Comparison of ENCODE assay signal across 11 mouse cellular contexts in the genomic region with DNA sequence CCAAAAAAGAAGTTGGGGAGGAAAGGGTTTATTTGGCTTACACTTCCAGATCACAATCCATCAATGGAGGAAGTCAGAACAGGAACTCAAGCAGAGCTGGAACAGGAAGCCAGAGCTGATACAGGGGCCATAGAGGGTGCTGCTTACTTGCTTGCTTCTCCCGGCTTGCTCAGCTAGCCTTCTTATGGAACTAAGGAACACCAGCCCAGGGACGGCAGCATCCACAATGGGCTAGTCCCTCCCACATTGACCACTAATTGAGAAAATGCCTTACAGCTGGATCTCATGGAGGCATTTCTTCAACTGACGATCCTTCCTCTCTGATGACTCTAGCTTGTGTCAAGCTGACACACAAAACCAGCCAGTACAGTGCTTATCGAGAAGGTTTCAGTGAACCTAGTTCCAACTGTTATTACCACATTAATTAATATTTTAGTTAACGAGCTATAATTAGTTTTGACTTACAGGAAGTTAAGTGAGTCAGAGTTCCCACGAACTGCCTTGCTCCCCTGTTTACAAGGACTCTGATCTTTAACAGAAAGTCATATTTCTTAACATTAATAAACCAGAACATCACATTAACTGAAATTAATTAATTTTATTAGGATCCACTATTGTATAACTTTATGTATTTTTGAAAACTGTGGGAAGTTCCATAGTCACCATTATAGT.
DNase-seq lines count a peak whose midpoint lies in the region; ATAC-seq and TF ChIP-seq lines count a peak whose summit lies in the region.
"Had no signal": no experiment of that assay in that cellular context is flagged by ENCODE, and none has a peak within 500 bp of the region (broad histone marks: within the 10 kb centered on the region; RNA-seq: fewer than 3 reads in every experiment).

No protein-coding gene starts in this region.

- no peak overlapping the region for H3K27ac ChIP-seq in kidney, adult 2 months (ENCODE audit: insufficient read depth, low read depth, low read length)
- no peak overlapping the region for H3K27ac ChIP-seq in lung, postnatal 0 days (ENCODE audit: low read length)
- H3K27ac ChIP-seq: heart, embryonic 13.5 days; midbrain, embryonic 13.5 days had no signal

- TF ChIP-seq EP300 in lung, postnatal 0 days (IDR thresholded peaks at IDR 0.05): 0 out of 2 replicates have a peak, but pooled peaks have one; percentile 30

- TF ChIP-seq POLR2A in kidney, adult 2 months (IDR thresholded peaks at IDR 0.05; ENCODE audit: low read depth, low read length): no peak

- H3K9me3 ChIP-seq in lung, postnatal 0 days (ENCODE audit: low read length): no peaks in the 10 kb centered on the region
- H3K9me3 ChIP-seq: heart, embryonic 13.5 days; midbrain, embryonic 13.5 days had no signal

- no peak overlapping the region for H3K4me3 ChIP-seq in kidney, adult 2 months (ENCODE audit: insufficient read depth, low read depth, low read length)
- H3K4me3 ChIP-seq in lung, postnatal 0 days (ENCODE audit: low read depth, low read length): no peak overlapping the region
- H3K4me3 ChIP-seq: heart, embryonic 13.5 days; midbrain, embryonic 13.5 days had no signal

- H3K36me3 ChIP-seq in kidney, adult 2 months (ENCODE audit: control insufficient read depth, insufficient read depth, low read length): no peaks in the 10 kb centered on the region
- no peaks in the 10 kb centered on the region for H3K36me3 ChIP-seq in lung, postnatal 0 days (ENCODE audit: insufficient read depth, low read length)
- H3K36me3 ChIP-seq: heart, embryonic 13.5 days; midbrain, embryonic 13.5 days had no signal

- no peak for ATAC-seq in lung, postnatal 0 days
- ATAC-seq: midbrain, embryonic 13.5 days had no signal

- no peak for TF ChIP-seq CTCF in kidney, adult 2 months (conservative IDR thresholded peaks at IDR 0.05; ENCODE audit: insufficient read depth, insufficient read length, low read depth, low read length)
- TF ChIP-seq CTCF in lung, postnatal 0 days (IDR thresholded peaks at IDR 0.05): no peak

- H3K27me3 ChIP-seq in kidney, adult 2 months (replicated peaks; ENCODE audit: control insufficient read depth, insufficient read depth, low read length): no peaks in the 10 kb centered on the region
- no peaks in the 10 kb centered on the region for H3K27me3 ChIP-seq in lung, postnatal 0 days (replicated peaks; ENCODE audit: insufficient read depth, low read length)
- H3K27me3 ChIP-seq: heart, embryonic 13.5 days; midbrain, embryonic 13.5 days had no signal

- H3K4me2 ChIP-seq in lung, postnatal 0 days (replicated peaks; ENCODE audit: low read depth, low read length): no peak overlapping the region
- H3K4me2 ChIP-seq: heart, embryonic 13.5 days; midbrain, embryonic 13.5 days had no signal

- H3K9ac ChIP-seq in lung, postnatal 0 days (replicated peaks; ENCODE audit: low read depth): no peak overlapping the region
- H3K9ac ChIP-seq: heart, embryonic 13.5 days; midbrain, embryonic 13.5 days had no signal

- 26% methylated on average over 6 of the region's 6 CpGs for WGBS in kidney, adult 2 months
- 44% methylated on average over 6 of the region's 6 CpGs for WGBS in lung, postnatal 0 days

- no peaks in the 10 kb centered on the region for H3K4me1 ChIP-seq in kidney, adult 2 months (ENCODE audit: control insufficient read depth, insufficient read depth, low read length)
- H3K4me1 ChIP-seq in lung, postnatal 0 days (ENCODE audit: insufficient read depth, low read depth, low read length): no peaks in the 10 kb centered on the region
- H3K4me1 ChIP-seq: midbrain, embryonic 13.5 days had no signal

- DNase-seq in adrenal gland, postnatal 14 days: peak; percentile 5
- no peak for DNase-seq in adrenal gland, adult 18-20 months (ENCODE audit: low spot score in 2 of 2)
- DNase-seq in 416B (ENCODE audit: low read depth): peak; percentile 58
- peak; percentile 19 for DNase-seq in kidney, adult 2 months
- DNase-seq in lung, postnatal 0 days (ENCODE audit: low spot score): peak; percentile 11
- no peak for DNase-seq in layer of hippocampus, adult 11-12 months (ENCODE audit: low spot score)
- no peak for DNase-seq in cerebellum, adult 8-10 months
- DNase-seq in Muller cell, postnatal 12 days (ENCODE audit: inconsistent ontology term): no peak
- DNase-seq: cerebellum, postnatal 25 days had no signal

Comparison
In these comparisons a context has a peak if more than half of its experiments do, and no peak if none do; other contexts are left out.
1. DNase-seq: peak in adrenal gland, postnatal 14 days (single experiment), 416B (single experiment), kidney, adult 2 months (single experiment) and lung, postnatal 0 days (single experiment); none in adrenal gland, adult 18-20 months (0 of 2), layer of hippocampus, adult 11-12 months (single experiment), cerebellum, adult 8-10 months (single experiment) and Muller cell, postnatal 12 days (single experiment).